16 mouse cellular contexts compared by ENCODE assay signal in genomic region chr4:114779475-114779757, GRCm38 (mm10). TPM values are rescaled to one million over a fixed set of nuclear protein-coding genes. Genes with fewer than 3 reads are reported as not detected.
DNase-seq lines count a peak whose midpoint lies in the region; ATAC-seq and TF ChIP-seq lines count a peak whose summit lies in the region.
"Had no signal": no experiment of that assay in that cellular context is flagged by ENCODE, and none has a peak within 500 bp of the region (broad histone marks: within the 10 kb centered on the region; RNA-seq: fewer than 3 reads in every experiment).

No protein-coding gene starts in this region.

- 0 out of 2 replicates have a peak, but pooled peaks cover 3% of the 10 kb centered on the region for H3K4me1 ChIP-seq in kidney, adult 2 months (ENCODE audit: control insufficient read depth, insufficient read depth, low read length)
- peaks cover 16% of the 10 kb centered on the region for H3K4me1 ChIP-seq in limb, embryonic 11.5 days (ENCODE audit: control insufficient read depth, insufficient read depth, low read length)
- no peaks in the 10 kb centered on the region for H3K4me1 ChIP-seq in cerebellum, adult 2 months (ENCODE audit: control insufficient read depth, insufficient read depth, low read length)

- WGBS in kidney, adult 2 months = 61% methylated on average over 5 of the region's 5 CpGs
- WGBS in limb, embryonic 11.5 days = 22% methylated on average over 5 of the region's 5 CpGs
- 56% methylated on average over 5 of the region's 5 CpGs for WGBS in cerebellum, adult 2 months

- H3K36me3 ChIP-seq in kidney, adult 2 months (ENCODE audit: control insufficient read depth, insufficient read depth, low read length) = no peaks in the 10 kb centered on the region
- no peaks in the 10 kb centered on the region for H3K36me3 ChIP-seq in limb, embryonic 11.5 days (ENCODE audit: control insufficient read depth, insufficient read depth, low read length)

- no peak overlapping the region for H3K4me3 ChIP-seq in kidney, adult 2 months (ENCODE audit: insufficient read depth, low read depth, low read length)
- H3K4me3 ChIP-seq in limb, embryonic 11.5 days (ENCODE audit: low read depth, low read length) = no peak overlapping the region
- no peak overlapping the region for H3K4me3 ChIP-seq in cerebellum, adult 2 months (replicated peaks; ENCODE audit: insufficient read depth, low read depth, low read length)

- peak; percentile 9 for DNase-seq in kidney, adult 9 months
- DNase-seq in kidney, adult 2 months = no peak
- peak; percentile 7 for DNase-seq in brain, embryonic 14.5 days (ENCODE audit: low read depth)
- DNase-seq in embryo, embryonic 9.5 days (ENCODE audit: extremely low spot score) = peak; percentile 43
- DNase-seq in limb, embryonic 11.5 days (ENCODE audit: low spot score) = peak; percentile 59
- no peak for DNase-seq in urinary bladder, postnatal 36 days (ENCODE audit: low spot score in 2 of 2)
- no peak for DNase-seq in cerebellum, adult 2 months
- DNase-seq: cerebellum, postnatal 36 days; heart, adult 18-20 months; right cerebral cortex, postnatal 14 days had no signal

- ATAC-seq in limb, embryonic 11.5 days (ENCODE audit: insufficient number of reproducible peaks, low FRiP score, low TSS enrichment, low read depth) = no peak
- no peak for ATAC-seq in megakaryocyte progenitor cell, adult 5-6 weeks (replicated peaks; ENCODE audit: poor library complexity)

- H3K9ac ChIP-seq in limb, embryonic 11.5 days (ENCODE audit: low read length) = no peak overlapping the region

- no peak for TF ChIP-seq CTCF in kidney, adult 2 months (conservative IDR thresholded peaks at IDR 0.05; ENCODE audit: insufficient read depth, insufficient read length, low read depth, low read length)
- TF ChIP-seq CTCF in brain, embryonic 14.5 days (IDR thresholded peaks at IDR 0.05; ENCODE audit: borderline replicate concordance, extremely low read depth, insufficient read depth, insufficient read length) = no peak
- no peak for TF ChIP-seq CTCF in cerebellum, adult 2 months (IDR thresholded peaks at IDR 0.05; ENCODE audit: borderline replicate concordance, insufficient read depth, low read depth, low read length)

- no peak overlapping the region for H3K27ac ChIP-seq in kidney, adult 2 months (ENCODE audit: insufficient read depth, low read depth, low read length)
- H3K27ac ChIP-seq in limb, embryonic 11.5 days (replicated peaks; ENCODE audit: low read depth, low read length) = peak overlapping the region; percentile 66
- H3K27ac ChIP-seq in cerebellum, adult 2 months (ENCODE audit: insufficient read depth, low read length) = no peak overlapping the region
- H3K27ac ChIP-seq: macrophage had no signal

- H3K4me2 ChIP-seq in limb, embryonic 11.5 days (ENCODE audit: low read depth, severe bottlenecking) = no peak overlapping the region
- H3K4me2 ChIP-seq: liver, embryonic 11.5 days had no signal

- H3K9me3 ChIP-seq in limb, embryonic 11.5 days (ENCODE audit: control insufficient read depth, low read length) = no peaks in the 10 kb centered on the region

- TF ChIP-seq POLR2A in kidney, adult 2 months (IDR thresholded peaks at IDR 0.05; ENCODE audit: low read depth, low read length) = no peak
- TF ChIP-seq POLR2A in brain, embryonic 14.5 days (IDR thresholded peaks at IDR 0.05; ENCODE audit: borderline replicate concordance, extremely low read depth, insufficient read depth, insufficient read length, poor library complexity, severe bottlenecking) = no peak
- TF ChIP-seq POLR2A in cerebellum, adult 2 months (IDR thresholded peaks at IDR 0.05; ENCODE audit: borderline replicate concordance, insufficient read depth, low read length) = no peak

- H3K27me3 ChIP-seq in kidney, adult 2 months (replicated peaks; ENCODE audit: control insufficient read depth, insufficient read depth, low read length) = no peaks in the 10 kb centered on the region
- no peaks in the 10 kb centered on the region for H3K27me3 ChIP-seq in limb, embryonic 11.5 days (ENCODE audit: control insufficient read depth, insufficient read depth, low read length)
- no peaks in the 10 kb centered on the region for H3K27me3 ChIP-seq in cerebellum, adult 2 months (ENCODE audit: control insufficient read depth, insufficient read depth, low read length)

RNA-seq across cellular contexts. Expression of gene Gm12830, which starts 42.1 kb away (rescaled TPM):
- not detected in 2 replicates for polyA plus RNA-seq in kidney, adult 2 months (2012; rRNA removed)
- not detected in 2 replicates for polyA plus RNA-seq in brain, embryonic 14.5 days (2012; rRNA removed)
- polyA plus RNA-seq in limb, embryonic 11.5 days (2014; fragmentation: Nextera tagmentation; extraction: Ambion mirVana) = not detected in 2 replicates
- total RNA-seq in megakaryocyte progenitor cell, adult 5-6 weeks (2015) = not detected in 2 replicates
- not detected in 2 replicates for total RNA-seq in megakaryocyte progenitor cell, adult 5-6 weeks (2017)
- polyA plus RNA-seq in cerebellum, adult 2 months (2012; rRNA removed) = not detected in 2 replicates
- total RNA-seq: heart, adult 18-20 months; hematopoietic stem cell, adult 5-6 weeks; layer of hippocampus, postnatal 14 days had no signal
- polyA plus RNA-seq: liver, embryonic 11.5 days; macrophage; testis, adult 2 months had no signal

Comparison
In these comparisons a context has a peak if more than half of its experiments do, and no peak if none do; other contexts are left out.
1. DNase-seq: peak in kidney, adult 9 months (single experiment), brain, embryonic 14.5 days (single experiment), embryo, embryonic 9.5 days (single experiment) and limb, embryonic 11.5 days (single experiment); none in kidney, adult 2 months (single experiment), urinary bladder, postnatal 36 days (0 of 2) and cerebellum, adult 2 months (0 of 2).